Mouse (Mus musculus) 416B (cell line): ENCODE results near the gene Fndc4.
A peak's percentile ranks its signal among the peaks of the same experiment; 100 is the strongest.

Source experiments
- DNase-seq: peaks from one replicate; pipeline ENCODE4 v3.0.0; 2011; ENCODE audit warnings: low read depth

Fndc4 gene

DNA sequence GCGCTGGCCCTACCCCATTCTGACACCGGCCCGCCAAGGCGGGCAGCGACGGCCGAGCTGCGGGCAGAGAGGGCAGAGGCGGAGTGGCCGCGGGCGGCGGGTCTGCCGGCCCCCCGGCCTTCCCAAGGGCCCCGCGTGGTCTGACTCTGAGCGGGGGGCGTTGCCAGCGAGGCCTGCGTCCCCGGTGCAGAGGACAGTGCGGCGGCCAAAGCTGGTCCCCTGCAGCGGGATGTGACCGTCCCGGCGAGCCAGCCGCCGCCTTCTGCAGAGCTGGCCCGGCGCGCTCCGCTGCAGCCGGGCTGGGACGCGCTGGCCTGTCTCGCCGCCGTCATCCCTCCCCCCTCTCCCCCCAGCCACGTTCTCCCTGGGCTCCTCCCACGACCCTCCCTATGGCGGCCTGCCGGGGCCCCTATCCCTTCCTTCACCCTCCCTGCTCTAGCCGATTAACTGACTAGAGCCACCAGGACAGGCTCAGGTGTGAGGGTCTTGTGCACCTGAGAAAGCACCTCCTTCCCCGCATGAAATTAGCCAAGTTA is at the start of gene Fndc4:
Fndc4 (minus strand) TSS at position 475 of the 536 bp plus-strand sequence.
- DNase-seq, result no peak

DNA sequence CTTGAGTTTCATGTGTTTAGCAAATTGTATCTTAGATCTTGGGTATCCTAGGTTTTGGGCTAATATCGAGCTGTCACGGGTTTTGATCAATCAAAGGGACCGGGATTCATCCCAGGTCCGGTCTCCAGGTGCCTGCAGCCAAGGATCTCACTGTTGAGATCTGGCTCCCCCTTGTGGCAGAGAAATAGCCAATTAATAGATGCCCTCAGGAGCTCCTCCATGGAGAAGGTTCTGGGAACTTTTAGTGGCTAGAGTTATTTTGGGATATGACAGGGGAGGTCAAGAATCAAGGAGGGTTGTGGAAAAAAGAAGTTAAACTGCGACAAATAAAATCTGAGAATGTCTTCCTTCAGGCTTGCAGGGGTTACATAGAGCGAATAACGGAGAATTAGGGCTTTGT is 32.4 kb upstream of the Fndc4 start:
- DNase-seq, result peak; percentile 58

DNA sequence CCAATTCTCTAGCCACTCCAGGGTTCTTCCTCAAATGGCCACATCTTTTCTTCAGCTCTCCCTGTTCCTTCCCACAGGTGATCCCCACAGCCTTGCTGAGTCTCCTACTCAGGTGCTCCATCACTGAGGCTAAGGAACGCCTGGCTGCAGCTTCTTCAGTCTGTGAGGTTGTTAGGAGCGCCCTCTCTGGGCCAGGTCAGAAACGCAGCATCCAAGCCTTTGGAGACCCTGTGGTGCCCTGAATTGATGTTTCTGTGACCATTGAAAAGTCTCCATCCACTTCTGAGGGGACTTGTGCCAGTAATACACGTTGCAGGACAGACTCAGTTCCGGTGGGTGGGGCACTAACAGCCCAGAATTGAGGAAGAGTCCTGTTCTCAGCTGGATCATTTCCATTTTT is 31.0 kb upstream of the Fndc4 start:
- peak; percentile 24 for DNase-seq

DNA sequence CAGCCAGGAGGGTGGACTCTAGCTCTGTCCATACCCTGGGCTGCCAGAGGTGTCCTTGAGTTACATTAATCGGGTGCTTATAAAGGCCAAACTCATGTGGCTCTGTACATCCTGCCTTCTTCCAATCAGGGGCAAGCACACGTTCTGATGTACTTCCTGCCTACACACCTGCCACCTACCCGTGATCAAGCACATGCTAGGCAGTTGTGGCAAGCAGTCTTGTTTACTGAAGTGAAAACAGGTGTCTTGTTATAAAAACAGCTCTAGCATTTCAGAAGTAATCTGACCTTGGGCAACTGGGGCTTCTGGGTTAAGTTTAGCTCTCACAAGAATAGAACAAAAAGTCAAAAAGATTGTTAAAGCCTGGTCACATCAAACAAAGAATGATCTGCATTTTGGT is 28.2 kb upstream of the Fndc4 start:
- no peak for DNase-seq

DNA sequence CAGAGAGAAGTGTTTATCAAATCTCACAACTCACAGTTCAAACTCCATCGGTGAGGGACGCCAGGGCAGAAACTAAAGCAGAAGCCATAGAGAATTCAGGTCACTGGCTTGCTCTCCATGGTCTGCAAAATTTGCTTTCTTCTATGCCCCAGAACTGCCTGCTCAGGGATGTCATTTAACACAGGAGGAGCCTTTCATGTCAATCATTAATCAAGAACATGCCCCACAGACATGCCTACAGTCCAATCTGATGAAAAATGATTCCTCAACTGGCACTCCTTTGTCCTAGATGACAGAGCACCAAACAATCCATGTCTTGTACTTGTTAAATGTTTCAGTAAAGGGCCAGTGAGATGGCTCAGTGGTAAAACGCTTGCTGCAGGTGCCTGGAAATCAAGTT is 26.9 kb upstream of the Fndc4 start:
- DNase-seq, result no peak

DNA sequence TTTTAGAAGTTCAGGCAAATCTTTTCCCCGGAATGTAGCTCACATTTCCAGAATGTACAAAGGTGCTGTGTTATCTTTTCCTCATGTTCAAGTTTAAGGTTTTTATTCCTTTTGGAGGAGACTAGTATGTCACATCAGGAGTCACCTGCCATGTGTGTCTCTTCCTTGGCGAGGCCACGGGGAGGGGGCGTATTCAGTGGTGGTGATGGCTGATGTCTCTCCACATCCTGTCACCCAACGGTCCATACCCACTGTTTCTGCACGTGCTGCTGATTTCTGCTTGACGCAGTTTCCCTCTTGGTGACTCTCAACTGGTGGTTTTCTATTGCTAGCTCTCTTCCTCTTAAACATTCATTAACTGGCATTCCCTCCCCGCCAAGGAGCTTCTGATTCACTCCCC is 16.9 kb upstream of the Fndc4 start:
- peak; percentile 13 for DNase-seq

DNA sequence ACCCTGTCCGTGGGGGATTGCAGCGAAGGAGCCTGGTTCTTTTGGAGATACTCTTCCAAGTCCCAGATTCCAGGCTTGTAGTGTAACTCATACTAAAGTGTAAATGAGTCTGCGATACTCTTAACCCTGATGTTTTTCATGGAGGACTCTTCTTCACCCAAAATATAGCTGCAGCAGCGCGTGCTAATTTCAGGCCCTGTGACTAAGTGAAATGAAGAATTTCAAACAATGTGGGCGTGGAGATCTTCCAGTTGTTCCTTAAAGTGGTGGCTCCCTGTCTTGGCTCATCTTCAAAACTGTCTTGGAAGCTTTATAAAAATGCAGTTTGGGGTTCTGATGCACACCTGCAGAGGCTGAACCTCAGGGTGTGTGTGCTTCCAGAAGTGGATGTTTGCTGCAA is 7.2 kb upstream of the Fndc4 start:
- DNase-seq, result no peak

DNA sequence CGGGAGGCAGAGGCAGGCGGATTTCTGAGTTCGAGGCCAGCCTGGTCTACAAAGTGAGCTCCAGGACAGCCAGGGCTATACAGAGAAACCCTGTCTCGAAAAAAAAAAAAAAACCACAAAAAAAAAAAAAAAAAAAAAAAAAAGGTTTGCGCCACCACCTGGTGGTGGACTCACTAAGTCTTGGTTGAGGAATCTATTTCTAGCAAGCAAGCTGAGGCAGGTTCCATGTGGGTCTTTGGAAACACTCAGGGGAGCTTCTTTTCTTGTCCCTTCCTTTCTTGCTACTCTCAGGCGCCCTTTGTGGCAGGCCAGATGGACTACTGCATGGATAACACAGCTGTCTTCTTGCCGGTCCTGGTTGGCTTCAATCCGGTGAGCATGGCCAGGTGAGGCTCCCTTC is 6.0 kb upstream of the Fndc4 start:
- DNase-seq, result peak; percentile 33

DNA sequence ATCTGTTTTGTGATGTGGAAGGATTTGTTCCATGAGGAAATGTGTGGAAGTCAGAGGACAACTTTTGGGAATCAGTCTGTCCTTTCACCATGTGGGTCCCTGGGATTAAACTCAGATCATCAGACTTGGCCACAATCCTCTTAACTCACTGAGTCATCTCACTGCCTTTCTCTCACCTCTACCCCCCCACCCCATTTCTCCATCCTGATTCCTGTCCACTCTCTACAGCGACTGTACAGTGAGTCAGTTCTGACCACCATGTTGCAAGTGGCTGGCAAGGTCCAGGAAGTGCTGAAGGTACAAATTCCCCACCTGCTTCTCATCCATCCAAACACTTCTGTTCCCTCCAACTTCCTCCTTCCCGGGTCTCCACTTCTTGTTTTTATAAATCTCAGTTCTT is 2.6 kb upstream of the Fndc4 start:
- DNase-seq, result peak; percentile 16

DNA sequence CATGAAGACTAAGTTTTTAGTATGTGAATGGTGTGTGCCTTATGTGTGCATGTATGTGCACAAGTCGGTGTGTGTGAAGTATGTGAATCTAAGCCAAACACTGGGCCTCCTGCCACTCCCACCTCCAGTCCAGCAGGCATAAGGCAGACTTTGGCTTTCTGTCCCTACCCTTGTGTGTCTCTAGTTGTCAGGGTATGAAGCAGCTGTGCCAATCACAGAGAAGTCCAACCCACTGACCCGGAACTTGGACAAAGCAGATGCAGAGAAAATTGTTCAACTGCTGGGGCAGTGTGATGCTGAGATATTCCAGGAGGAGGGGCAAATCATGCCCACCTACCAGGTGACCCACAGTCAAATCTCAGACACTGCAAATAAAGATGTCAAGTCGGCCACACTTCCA is 2.1 kb upstream of the Fndc4 start:
- DNase-seq, result no peak

DNA sequence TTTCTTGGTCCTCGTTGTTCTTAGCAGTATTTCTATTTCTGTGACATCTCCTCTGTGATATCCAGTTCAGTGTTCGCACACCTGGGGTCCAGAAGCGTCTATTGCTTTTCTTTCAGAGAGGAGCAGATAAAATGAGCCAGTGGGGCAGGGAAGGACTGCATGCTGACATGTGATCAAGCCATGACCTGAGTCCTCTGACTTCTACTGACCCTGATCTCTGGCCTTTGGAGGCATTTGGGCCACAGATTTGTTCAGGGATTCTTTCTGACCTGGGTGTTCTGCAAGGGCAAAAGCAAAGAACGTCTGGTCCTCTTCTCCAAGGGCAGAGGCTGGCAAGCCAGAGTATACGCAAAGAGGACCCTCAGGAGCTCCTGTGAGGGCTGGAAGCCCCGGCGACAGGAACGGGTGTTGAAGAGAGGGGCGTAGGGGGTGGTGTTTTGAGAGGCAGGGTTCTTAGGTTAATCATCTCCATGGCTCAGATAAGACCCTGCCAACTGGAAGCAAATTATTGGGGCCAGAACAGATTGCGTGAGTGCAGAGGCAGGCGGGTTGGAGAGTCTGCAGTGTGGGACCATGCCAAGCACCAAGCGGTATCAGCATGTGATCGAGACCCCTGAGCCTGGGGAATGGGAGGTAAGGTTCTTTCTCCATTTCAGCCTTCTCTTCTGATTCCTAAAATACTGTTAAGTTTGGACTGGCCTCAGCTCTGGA is 1.3 kb upstream of the Fndc4 start, which contains the start of gene Gckr:
Gckr (plus strand) TSS at position 397 of the 711 bp plus-strand sequence.
- DNase-seq, result no peak

DNA sequence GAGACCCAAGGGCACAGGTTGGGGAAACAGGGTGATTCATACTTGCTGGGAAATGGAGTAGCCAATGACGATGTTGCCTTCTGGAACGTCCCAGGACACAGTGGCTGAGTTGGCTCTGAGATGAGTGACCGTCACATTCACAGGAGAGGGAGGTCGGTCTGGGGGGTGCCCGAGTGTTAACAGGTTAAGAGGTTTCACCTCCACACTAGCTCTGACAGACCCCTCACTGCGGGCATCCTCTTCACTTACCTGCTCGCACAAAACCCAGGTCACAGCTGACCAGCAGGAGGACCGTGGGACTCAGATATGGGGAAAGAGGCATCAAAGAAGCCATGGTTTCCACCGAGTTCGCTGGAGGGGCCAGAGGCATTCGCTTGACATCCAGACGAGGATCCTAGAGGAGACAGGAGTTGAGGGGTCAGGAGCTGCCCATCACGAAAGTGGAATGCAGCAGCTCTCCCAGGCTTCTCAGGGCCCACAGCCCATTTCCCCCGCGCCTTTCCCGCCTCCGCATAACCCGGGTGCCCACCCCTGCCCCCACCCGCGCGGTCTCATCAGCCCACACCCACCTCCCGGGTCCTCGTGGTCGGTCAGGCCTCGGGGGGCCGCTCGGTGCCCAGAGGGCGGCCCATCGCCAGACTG is 795 bp downstream of the Fndc4 start:
- DNase-seq, result no peak

DNA sequence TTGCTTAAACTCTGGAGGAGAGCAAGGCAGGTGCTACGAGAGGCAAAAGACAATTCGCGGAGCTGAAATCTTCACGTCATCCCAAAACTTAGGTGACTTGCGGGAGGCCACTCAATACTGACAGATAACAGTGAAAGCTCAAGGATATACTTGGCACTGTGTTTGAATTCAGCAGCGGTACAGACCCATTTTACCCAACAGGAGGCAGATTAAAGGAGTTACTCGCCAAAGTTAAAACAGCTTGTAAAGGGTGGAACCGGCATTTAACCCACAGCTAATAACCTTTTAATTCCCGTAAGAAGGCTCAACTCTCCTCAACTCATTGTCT is 4.6 kb downstream of the Fndc4 start:
- no peak for DNase-seq

DNA sequence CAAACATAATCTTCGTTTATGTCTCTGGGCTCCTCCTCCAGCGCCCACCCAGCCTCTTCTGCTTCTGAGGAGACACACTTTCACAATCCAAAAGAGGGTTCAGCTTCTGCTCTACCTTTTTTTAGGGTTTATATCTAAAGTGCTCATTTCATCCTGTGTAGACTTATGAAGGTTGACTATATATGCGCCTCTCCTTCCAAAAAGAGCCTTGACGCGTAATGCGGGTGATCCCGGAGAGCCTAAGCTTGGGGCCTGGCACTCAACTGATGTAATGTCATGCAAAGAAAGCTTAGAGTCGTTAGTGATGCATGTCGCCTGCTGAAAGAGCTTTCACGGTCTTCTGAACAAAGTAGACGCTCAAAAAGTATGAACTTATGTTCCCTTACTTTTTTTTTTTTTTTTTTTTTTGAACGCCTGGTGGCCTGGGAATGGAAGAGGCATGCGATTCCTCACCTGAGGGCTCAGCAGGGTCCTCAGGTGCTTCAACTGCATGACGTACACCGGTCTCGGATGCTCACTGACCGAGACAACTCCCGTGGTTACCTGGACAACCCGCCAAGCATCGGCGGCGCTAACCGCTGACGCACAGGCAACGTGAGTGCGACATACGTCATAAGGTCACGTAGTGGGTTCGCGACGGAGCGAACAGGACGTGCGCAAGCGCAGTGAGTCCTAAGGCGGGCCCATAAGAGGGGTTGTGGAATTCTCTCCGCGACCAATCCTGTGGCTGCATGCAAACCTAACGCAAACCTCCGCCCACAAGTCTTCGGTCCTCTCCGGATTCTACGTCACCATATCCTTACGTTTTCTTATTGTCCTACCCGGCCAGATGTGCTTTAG is 5.1 kb downstream of the Fndc4 start, which contains the start of gene Ift172:
Ift172 (minus strand) TSS at position 596 of the 840 bp plus-strand sequence.
- peak; percentile 99 for DNase-seq

DNA sequence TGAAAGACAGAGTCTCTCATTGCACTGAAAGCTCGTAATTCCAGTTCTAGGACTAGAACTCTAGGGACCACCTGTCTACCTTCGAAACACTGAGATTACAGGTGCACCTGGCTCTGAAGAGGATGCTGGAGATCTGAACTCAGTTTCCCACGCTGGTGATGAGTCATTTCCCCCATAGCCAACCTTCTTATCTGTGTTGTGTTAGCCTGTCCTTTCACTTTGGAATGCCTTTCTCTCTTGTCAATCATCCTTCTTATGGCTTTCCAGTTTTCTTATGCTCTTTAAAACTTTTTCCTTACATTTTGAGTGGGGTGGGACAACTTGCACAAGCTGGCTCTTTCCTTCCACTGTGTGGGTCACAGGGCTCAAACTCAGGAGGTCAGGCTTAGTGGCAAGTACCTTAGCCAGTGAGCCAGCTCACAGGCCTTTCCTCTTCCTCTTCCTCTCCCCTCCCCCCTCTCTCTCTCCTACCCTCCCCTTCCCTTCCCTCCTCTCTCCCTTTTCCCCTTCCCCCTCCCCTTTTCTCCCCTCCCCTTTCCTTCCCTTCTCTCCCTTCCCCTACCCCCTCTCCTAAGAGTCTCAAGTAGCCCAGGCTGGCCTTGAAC is 6.2 kb downstream of the Fndc4 start:
- DNase-seq, result peak; percentile 42

DNA sequence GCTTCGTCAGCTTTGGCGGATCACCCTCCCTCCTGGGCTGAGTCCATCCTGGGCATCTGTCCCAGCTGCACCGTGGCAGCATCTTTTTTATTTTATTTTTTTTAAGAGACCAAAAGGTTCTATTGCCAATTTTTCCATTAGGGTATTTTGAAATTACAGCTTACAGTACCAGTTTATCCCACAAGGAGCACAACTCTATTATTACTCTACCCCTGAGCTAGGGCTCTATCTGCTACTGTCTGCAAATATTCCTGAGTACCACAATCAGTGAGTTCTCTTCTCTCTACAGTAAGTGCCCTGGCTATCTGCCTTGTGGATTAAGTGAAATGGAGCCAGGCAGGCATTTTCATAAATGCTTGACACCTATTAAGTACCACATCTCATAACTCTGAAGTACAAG is 7.2 kb downstream of the Fndc4 start:
- no peak for DNase-seq

DNA sequence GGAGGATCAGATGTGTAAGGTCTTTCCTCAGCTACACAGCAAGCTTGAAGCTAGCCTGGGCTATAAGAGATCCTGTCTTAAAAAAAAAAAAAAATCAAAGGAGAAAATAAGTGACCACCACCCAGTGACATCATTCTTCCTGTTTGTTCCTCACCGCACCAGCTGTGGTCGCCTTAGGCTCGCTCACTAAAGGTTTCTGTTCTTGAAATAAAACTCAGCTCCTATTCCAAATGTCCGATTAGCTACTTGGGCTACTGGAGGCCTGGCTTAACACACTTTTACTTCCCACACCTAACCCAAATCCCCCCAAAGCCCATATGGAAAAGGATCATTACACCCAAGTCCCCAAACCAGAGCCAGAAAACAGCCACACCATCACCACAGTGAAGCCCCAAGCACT is 7.7 kb downstream of the Fndc4 start:
- DNase-seq, result peak; percentile 74

DNA sequence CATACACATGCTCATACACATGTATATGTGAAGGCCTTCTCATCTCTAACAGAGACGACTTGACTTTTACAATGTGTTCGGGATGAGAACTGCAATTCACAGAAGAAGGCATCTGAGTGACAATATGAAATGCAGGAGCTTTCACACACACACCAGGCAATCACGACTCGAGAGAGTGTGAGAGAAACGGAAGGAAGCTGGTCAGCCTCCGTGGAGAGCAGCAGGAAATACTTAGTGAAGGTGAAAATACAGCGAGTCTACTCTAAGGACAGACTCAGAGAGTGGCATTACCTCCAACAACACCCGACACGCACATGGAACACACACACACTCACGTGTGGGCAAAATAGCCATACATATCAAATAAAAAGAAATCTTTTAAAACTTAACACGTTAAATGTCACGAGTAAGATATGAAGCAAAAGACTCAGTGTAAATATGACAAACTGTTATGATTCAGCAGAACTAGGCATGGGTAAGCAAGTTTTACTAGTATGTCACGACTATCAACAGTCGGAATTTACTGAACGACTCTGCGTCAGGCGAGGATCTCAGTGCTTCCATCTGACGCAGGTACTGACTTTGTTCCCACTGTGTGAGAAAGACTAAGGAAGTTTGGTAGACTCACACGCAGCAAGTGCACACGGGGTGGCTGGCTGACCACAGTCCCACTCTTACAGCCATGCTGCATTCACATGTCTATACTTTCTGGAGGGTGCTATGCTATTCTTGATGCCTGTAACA is 16.5 kb downstream of the Fndc4 start:
- DNase-seq, result no peak

DNA sequence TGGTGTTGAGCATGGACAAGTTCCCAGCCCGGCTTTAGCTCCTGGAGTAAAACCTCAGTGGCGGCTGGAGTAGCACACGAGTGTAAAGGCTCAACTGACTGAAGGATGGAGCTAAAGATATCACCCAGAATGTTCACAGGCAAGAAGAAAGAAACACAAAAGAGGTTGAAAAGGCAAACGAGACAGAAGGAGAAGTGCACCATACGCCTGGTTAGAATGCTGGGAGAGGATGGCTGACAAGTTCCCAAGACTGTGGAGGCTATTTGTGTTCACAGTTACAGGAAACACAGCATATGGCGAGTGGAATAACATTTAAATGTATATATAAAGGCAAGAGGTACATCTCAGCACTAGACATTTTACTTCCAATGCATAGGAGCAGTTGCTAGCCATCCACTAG is 22.9 kb downstream of the Fndc4 start:
- DNase-seq, result no peak

DNA sequence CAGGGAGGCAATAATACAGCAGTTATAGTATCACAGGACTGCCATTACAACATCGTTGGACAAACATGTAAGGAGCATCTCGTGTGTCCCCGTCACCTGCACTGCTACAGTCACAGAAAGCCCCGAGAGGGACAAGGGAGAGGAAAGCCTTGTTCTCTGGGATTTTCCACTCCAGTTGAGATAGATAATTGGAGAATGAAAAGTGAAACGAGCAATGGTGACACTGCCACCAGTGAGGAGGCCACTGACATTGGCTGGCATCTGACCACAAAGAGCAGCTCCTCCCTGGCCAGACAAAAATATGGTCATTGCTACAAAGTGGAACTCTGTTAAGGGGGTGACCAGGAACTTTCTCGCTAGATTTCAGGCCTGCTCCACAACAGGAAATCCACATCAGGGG is 28.2 kb downstream of the Fndc4 start:
- no peak for DNase-seq

DNA sequence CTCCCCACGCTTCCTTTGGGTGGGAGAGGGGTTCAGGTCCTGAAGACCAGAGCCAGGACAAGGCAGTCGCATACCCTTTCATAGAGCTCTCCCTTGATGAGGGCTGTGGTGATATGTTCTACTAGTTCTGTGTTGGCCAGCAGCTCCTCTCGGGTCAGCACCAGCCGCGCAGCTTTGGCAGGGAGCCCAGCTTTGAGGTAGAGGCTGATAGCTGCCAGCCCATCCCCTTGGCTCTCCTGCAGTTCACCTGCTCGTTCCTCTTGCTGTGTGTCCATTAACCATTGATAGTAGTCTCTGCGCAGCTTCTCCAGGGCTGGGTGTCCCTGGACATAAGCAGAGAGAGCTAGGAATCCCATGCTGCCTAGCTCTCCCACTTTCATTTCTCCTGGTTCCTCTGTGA is 29.8 kb downstream of the Fndc4 start:
- no peak for DNase-seq

DNA sequence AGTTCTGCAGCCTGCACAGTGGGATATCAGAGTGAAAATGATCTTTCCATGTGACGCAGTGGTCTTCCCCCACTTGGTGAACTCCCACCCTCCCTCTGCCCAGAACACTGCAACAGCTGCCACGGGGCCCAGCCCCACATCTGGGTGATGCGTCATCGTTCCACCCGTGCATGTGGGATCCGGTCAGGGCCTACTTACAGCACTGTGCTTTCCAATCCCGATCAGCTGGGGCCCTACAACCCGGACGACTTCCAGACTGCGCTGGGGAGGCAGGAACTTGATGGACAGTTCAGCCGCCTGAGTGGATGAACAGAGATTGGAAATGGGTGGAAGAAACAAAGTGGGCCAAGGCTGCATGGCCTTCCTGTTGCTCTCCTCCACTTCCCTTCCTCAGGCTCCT is 38.3 kb downstream of the Fndc4 start:
- no peak for DNase-seq
